Mouse (Mus musculus) spleen, adult 2 months (tissue): ENCODE results near the gene Acad10.

Source experiments
- CTCF ChIP-seq: fragments of 200-500 bp; IDR thresholded peaks from 2 replicates; pipeline ENCODE4 v1.5.1; 2011; ENCODE audit warnings: mild to moderate bottlenecking, inconsistent platforms; ENCODE audit not compliant: insufficient read depth, insufficient read length, insufficient replicate concordance; ENCODE audit errors: extremely low read depth
- POLR2A ChIP-seq: fragments of 200-500 bp; IDR thresholded peaks from 2 replicates; pipeline ENCODE4 v1.6.1; 2011; ENCODE audit warnings: low read depth, low read length, inconsistent platforms

DNA sequence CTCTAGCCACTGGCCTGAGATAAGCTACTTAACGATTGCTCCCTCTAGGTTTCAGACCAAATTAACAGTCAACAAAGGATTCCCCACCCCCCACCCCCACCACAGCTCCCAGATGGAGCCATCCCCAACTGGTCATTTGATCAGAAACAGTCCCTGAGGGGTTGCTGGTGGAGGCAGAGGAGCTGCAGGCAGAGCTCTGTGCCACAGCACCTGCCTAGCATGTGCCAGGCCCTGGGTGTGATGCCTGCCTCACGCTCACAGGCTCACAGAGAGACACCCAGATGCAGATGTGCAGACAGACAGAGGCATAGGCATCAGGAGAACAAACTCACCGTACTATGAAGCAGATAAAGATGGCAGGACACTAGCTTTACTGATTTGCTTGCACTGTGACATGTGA, 27.5 kb downstream of the Acad10 start:
- TF ChIP-seq CTCF (no peak), POLR2A (no peak)
